Mouse (Mus musculus) fibroblast of lung, adult 2 months (primary cell): ENCODE data around the gene Ppm1n.

Experiments
- DNase-seq: peaks from one replicate; pipeline ENCODE4 v3.0.0-alpha.2; 2011; ENCODE audit warnings: low read depth

Ppm1n gene

DNA sequence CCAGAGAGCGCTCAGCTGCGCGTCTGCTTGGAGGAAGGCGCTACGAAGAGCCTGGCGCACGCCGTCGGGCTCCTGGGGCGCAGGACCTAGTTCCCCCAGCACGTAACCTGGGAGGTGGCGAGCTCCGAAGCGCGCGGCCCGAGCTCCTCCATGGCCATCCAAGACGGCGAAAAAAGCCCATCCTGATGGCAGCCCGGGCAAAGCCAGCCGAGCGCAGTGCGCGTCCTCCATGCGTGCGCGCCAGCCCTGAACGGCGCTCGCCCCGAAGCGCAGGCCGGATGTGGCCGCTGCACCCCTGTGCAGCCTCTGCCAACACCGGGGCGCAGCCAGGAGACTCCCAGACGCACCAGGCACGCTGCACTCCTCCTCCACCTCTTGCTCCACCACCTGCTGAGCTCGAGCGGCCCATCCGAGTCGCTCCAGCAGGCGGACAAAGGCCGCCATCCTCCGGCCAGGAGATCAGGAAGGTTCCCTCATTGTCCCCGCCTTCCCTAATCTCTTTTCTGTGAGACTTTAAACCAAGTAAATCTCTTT lies at the start of gene Ppm1n:
TSS of gene Ppm1n (minus strand) at position 484 of the 534 bp plus-strand sequence.
- DNase-seq: no peak

DNA sequence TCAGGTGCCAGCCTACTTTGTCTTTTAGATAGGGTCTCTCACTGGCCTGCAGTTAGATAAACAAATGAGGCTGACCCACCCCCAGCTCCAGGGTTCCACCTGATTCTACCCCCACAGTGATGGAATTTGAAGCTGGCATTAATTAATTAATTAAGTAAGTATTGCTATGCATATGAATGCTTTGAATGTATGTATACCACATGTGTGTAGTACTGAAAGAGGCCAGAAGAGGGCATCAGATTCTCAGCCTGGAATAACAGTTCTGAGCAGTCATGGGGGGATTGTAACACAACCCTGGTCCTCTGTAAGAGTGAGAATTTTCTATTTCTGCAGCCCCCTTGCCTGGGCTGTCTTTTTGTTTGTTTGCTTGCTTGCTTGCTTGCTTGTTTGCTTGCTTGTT lies 48.6 kb upstream of the Ppm1n start:
- DNase-seq: no peak

DNA sequence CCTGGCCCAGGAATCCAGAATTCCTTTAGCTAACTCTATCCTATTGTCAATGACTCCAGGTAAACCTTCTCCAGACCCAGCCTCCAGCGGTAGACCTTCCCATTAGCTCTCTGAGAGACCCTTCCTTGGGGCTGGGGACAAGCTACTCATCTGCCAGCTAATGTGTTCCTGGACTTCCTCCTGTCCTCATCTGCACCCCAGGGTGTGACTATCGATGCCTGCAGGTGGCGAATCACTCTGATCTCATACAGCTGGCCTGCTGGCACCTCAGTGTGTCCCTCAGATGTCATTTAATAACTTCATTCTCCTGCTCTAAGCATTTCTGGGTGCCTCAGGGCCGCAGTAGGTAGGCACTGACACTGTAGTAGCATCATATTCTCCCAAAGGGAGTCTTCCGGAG lies 47.9 kb upstream of the Ppm1n start:
- DNase-seq: no peak

DNA sequence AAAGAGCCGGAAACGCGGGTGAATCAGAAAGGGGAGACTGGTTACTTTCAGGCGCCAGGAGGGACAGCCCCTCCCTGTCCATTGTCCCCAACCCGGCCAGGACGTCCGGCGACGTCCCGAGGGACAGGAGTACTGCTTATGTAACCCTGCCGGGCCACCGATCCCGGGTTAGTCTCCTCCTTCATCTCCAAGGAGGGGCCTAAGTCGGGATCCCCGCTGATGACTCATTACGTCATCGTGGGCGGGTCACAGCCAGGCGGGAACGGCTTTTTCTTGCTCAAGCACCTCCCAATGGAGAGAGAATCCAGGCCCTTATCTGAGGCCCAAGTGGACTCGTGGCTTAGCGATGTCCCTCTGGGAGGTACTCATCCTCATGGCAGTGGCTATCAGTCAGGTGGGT lies 47.3 kb upstream of the Ppm1n start:
- no peak for DNase-seq

DNA sequence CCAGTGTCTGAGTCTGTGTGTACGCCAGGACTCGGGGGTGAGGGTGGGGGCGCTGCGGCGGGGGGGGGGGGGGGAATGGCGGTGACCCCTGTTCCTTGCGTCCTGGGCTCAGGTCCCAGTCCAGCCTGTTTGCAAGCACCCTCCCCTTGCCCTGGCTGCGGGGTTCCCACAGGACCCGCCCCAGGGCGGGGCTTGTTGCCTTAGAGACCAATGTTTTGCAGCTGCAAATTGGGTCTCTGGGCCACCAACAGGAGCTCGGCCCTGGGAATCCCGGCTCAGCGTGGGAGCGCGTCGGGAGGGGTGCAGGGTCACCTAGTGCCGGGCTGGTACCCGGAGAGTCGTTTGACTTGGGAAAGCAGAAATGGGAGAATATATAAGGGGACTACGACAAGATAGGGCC lies 46.5 kb upstream of the Ppm1n start:
- no peak for DNase-seq

DNA sequence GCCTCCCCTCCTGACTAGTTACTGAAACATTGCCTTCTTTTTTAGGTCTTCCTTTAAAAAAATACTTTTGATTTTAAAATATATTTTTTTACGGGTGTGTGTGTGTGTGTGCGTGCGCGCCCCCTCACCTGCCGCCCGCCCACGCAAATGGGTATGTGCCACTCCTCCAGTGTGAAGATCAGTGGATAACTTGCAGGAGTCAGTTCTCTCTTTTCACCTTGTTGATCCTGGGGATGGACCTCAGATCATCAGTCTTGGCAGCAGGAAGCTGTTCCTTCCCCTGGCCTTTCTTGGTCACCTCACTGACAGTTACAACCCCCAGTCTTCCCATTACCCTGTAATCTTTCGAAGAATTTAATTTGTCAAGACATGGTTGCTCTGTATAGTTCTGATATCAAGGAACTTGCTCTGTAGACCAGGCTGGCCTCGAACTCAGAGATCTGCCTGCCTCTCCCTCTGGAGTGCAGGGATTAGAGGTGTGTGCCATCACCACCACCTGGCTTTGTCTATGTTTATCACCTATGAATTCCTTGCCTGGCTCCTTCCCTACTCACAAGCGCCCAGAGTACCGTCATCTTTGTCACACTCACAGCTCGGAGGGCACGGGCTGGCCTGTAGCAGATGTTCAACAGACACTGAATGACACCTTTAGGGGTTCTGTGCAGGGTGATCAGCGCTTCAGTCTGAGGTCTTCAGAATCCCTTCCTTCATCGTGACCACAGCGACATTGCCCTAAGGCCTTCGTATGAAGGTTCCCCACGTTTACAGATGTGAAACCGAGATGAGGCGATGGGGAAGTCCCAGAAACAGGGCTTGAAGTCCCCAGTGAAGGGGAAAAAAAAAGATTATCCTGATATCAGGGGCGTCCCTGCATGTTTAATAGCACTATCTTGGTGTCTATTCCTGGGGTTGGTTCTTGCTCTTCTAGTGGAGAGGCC lies 45.7 kb upstream of the Ppm1n start:
- no peak for DNase-seq

DNA sequence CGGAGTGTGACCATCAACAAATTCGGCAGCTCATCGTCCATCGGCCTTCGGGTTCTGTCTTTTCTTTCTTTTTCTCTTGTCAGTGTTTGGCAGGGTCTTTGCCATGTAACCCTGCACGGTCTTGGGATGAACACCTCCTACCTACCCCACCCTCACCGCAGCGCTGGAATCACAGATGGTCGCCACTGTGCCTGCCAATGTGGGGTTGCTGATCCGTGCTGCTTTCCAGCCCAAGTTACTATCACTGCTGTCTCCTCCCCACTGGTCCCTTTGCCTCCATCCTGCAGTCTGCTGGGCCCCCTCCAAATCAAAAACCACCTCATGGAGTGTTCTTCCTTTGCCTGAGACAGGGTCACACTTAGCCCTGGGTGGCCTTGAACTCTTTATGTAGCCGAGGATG lies 44.4 kb upstream of the Ppm1n start:
- no peak for DNase-seq

DNA sequence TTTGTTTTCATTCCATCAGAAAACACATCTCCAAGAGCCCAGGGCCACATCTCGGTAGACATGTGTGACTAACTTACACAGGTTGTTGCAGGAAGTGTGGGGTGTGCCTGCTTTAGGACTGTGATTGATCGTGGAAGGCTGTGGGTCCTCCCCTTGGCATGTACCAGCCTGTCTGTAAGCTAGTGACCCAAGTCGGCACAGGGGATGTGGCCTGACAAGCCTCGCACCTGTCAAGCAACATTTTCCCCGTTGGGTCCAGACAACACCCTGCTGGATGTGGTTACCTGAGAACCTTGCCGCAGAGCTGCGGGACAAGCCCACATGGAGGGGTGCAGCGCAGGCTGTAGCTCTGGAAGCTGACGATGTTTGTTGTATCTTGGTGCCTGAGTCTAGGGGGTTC lies 42.6 kb upstream of the Ppm1n start:
- no peak for DNase-seq

DNA sequence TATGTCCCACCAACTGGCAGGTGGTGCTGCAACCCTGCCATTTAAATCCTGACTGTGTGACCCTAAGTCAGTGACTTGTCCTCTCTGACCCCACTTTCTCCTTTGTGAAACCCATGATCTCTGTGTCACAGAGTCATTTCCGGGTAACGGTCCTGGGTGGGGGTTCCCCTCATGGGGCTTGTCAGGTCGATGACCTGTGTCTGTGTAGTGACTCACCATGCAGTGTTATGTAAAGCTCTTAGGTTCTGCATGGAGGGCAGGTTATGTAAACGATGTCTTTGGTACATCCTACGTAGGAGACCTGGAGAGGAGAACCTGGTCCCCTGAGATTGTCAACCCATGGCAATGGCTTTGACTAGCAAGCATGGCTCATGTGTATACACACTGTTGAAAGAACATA lies 41.6 kb upstream of the Ppm1n start:
- no peak for DNase-seq

DNA sequence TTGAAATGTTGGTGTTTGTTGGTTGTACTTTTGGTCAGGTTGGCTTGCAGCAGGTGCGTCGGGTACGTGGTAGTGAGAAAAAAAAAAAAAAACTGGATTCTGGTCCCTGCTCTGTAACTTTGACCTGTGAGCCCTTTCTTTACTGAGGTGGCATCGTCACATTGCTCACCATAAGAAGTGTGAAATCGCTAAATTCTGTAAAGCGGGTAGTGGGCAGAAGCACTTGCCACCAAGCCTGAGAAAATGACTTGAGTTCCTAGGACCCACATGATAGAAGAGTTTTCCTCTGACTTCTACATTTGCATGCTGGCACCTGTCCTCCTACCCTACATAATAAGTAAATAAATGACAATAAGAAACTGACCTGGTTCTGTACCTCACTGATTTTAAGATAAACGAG lies 40.8 kb upstream of the Ppm1n start:
- DNase-seq: no peak

DNA sequence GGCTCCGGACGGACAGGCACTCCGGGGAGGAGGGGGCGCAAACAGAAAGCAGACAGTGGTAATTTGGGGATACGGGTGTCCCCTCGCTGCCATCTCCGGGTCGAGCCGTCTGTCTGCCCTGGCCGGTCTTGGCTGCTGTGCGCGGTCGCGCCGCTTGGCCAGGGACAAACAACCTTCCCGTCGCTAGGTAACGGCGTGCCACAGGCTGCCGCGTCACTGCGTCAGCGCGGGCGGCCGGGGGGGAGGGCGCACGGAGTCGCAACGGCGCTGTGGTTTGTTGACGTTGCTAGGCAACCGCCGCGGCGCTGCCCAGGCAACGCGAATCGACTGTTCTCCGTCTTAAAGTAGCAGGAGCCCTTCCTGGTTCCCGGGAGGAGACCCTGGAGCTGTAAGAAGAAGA lies 40.0 kb upstream of the Ppm1n start:
- DNase-seq: peak; percentile 90

DNA sequence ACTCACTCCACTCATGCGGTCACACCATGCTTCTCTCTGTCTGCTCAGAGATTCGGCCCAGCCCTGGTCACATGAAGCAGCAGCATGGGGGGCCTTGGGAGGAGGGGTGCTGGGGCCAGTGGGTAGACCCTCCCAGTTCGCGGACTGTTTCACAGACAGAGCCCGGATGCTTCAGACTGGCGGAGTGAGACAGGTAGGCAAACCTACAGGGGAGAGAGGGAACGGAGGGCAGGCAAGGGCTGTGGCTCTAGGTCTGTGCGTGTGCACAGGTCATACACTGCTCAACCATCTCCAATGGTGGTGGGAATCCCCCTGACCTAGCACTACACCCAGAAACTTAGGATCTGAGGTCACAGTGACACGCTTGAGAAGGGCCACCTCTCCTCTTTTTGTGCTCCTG lies 39.6 kb upstream of the Ppm1n start:
- DNase-seq: no peak

DNA sequence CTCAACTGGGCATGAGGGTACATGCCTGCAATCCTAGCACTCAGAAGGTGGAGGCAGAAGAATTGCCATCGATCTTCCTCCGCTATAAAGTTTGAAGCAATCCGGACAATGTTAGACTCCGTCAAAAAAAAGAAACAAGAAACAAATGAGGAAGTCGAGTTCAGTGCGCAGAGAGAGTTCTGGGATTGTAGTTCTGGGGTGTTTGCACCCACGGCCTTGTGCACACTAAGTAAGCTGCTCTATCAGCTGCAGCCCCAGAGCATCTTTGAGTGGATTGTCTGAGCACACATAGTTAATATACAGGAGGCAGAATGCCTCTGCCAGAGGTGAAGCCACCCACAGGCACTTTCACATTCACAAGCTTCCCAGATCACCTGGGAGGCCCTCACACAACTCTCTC lies 38.8 kb upstream of the Ppm1n start:
- no peak for DNase-seq

DNA sequence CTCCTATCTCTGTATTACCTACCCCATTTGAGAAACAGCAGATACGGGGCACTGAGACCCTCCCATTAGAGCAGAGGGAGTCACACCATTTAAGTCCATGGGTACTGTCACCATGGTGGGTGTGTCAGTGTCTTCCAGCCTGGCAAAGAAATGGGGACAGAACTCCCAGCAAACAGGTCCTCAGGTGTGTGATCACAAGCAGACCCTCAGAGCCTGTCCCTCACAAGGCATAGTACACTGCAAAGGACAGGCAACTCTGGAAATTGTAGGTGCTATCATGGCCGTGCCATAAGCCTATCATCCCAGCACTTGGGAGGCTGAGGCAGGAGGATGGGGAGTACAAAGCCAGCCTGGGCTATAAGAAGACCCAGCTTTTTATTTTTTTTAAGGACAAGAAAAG lies 38.3 kb upstream of the Ppm1n start:
- no peak for DNase-seq

DNA sequence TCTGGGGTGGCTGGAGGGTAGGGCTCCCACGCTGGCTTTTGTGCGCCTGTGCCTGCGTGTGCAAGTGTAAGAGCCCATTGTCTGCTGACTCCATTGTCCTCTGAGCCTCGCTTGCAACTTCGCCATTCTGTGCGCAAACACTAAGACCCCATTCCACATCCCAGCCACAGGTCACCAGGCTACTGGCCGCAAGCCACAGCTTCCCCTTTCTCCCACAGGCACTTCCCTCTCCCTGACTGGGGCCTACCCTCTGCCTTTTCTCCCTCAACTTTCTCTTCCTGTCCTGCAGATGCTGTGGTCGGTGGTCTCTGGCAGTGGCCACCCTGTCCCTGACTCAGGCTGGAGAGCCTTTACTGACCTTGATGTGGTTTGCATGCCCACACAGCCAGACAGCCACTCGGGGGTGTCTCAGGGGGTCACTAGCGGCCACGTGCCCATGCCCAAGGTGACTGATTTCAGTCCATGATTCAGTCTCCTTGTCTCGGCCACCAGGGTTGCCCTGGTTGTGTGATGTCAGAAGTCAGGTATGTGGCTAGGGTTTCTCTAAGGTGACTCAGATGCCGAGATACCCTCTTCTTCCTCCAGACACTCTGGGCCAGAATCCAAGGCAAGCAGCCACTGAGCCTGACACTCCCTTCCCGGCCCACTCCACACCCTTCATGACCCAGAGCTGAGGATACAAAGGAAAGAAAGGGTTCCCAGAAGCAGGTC lies 36.7 kb upstream of the Ppm1n start:
- DNase-seq: no peak

DNA sequence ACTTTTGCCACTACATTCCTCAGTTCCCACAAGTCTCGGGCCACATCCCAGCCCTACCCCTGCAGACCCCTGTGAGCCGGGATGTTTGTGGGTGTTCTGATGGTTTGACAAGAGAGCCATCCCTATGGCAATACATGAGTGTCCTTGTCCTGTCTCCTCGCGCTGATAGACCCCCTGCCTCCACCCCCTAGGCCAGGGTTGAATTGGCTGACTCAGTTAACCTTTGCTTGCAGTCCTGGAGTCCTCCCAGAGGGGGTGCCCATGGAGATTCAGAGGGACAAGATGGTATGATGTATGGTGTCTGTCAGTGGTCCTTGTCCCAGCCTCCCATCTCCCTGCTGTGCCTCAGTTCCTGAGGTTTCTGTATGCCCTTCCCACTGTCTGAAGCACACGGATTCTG lies 34.2 kb upstream of the Ppm1n start:
- DNase-seq: no peak

DNA sequence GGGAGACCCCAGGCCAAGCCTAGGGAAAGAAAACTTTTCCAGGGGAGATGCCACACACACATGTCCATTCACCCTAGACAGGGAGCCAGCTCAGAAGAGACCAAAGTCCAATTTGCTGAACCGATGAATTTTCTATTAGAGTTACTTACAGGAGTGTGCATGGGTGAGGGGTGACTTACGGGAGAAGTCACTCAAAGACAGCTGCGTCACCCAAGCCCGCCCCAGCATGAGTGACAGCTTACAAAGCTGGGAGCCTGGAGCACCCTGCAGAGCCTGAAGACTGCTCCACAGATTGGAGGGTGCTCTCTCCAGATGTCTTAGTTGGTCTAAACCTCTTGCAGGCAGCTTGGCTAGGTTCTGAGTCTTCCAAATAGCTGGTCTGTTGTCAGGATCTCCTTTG lies 32.1 kb upstream of the Ppm1n start:
- no peak for DNase-seq

DNA sequence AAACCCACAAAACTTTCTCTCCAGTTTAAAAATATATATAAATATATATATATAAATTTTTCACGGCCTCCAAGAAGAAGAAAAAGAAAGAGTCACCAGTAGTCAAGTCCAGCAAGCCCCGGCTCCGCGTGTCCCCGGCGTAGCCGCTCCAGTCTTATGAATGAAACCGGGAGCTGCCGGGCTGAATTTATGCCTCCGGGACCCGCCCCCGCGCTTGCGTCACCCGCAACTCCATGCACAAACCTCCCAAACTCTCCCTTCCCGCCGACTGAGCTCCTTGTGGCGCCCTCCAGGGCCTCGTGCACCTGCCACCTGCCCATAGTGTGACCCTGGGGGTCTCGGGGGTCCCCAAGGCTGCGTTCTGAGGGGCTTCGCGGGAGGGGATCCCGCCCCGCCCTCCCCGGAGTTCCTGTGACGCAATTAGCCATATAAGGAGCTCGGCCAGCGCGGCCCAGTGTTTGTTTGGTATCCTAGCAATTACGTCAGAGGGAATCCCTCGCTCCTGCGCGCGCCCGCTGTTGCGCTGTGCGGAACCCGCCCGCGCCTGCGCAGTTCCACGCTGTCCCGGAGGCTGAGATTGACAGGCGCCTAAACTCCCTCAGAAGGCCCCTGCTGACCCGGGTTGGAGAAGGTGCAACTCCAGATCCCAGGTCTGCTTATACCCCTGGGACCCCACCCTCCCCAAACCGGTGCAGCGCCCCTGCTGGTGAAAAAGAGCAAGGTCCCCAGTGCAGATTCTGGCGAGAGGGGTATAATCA lies 30.2 kb upstream of the Ppm1n start, which contains the start of gene Fosb:
TSS of gene Fosb (minus strand) at position 168 of the 758 bp plus-strand sequence.
- peak; percentile 83 for DNase-seq

DNA sequence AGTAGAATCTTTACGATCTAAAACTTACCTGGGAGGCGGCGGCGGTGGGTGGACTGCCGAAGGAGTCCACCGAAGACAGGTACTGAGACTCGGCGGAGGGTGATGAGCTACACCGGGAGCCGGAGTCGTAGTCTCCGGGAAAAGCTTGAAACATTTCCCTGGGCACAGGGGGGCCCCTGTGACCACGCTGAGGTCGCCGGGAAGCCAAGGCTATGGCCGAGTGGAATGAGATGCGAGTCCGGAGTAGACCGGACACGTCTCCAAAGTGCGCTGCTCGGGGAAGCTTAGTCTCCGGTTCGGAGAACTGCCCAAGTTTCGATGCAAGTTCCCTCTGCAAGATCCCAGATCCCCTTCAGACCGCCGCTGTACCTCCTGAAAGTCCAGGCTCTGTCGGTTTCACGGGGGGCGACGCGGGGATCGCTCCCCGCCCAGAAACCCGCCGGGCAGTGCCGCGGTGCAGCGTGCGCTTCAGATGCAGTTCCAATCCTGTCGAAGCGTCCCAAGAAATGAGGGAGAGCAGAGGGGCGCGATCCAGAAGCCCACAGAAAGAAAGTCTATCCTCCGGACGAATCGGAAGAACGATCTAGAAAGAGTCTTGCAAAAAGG lies 29.5 kb upstream of the Ppm1n start:
- DNase-seq: no peak

DNA sequence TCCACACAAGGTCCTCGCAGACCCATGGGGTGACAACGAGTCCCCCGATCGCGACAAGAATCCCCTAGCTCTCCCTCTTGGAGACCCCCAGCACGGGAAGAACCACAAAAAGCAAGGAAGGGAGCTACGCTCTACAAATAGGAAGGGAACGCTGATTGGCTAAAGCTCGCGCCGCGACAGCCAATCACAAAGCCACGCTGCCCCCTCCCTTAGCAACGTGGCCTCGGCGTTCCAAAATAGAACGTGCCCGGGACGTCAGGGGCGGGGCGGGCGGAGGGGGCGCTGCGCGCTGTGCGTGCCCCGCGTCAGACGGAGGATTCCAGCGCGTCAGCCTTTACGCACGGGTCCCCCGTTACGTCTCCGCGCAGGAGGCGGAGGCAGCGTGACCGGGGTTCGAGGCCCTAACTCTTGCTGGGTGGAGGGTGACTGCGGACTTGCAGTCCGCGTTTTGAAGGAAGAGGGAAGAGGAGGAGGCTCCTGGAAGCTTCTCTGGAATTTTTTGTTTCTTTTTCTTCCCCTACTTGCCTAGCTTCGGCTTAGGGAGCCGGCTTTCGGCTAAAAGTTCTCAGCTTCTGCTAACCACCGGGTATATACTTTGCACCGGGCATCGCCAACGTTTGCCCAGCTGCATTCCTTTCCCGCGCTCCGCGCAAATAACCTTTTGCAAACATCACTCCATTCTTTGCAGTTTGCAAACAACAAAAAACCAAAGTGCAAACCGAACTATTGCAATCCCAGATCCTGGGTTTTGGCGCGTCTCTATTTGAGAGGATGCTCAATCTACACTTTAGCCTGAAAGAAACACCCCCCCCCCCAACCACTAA lies 28.8 kb upstream of the Ppm1n start:
- peak; percentile 90 for DNase-seq
